Comparison of ENCODE assay signal across 13 mouse cellular contexts in the genomic region with DNA sequence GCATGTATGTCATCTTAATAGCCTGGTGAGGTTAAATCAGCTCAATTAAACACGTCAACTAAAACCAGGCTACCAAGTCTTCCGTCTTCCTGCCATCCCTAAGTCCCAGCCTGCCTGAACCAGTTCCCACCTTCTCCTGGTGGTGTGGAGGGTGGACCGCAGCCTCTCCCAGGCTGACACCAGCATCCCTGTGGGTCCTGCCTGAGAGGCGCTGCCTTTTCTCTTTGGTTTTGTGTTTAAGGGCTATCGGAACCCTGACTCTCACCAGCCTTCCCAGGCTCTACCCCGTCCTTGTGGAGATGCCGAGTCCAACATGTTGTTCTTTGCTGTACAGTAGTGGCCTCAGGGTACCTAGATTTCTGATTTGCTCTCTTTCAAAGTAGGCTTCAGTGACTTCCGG. TPM values are rescaled to one million over a fixed set of nuclear protein-coding genes. Genes with fewer than 3 reads are reported as not detected.
DNase-seq lines count a peak whose midpoint lies in the region; ATAC-seq and TF ChIP-seq lines count a peak whose summit lies in the region.
"Had no signal": no experiment of that assay in that cellular context is flagged by ENCODE, and none has a peak within 500 bp of the region (broad histone marks: within the 10 kb centered on the region; RNA-seq: fewer than 3 reads in every experiment).

No protein-coding gene starts in this region.

- WGBS in kidney, embryonic 16.5 days: 69% methylated on average over 8 of the region's 8 CpGs
- WGBS in forebrain, embryonic 15.5 days: 79% methylated on average over 8 of the region's 8 CpGs
- 50% methylated on average over 8 of the region's 8 CpGs for WGBS in midbrain, embryonic 10.5 days
- WGBS in neural tube, embryonic 14.5 days: 22% methylated on average over 8 of the region's 8 CpGs
- WGBS in intestine, postnatal 0 days: 92% methylated on average over 8 of the region's 8 CpGs

- H3K4me3 ChIP-seq in kidney, embryonic 16.5 days (ENCODE audit: low read length): no peak overlapping the region
- no peak overlapping the region for H3K4me3 ChIP-seq in forebrain, embryonic 15.5 days
- H3K4me3 ChIP-seq in midbrain, embryonic 10.5 days: peak overlapping the region; percentile 22; the same call in 1 of the 2 replicates
- no peak overlapping the region for H3K4me3 ChIP-seq in neural tube, embryonic 14.5 days (ENCODE audit: low read depth, low read length)
- H3K4me3 ChIP-seq in intestine, postnatal 0 days (ENCODE audit: low read depth, low read length): no peak overlapping the region

- ATAC-seq in kidney, embryonic 16.5 days (ENCODE audit: low FRiP score, low TSS enrichment): no peak
- ATAC-seq in forebrain, embryonic 15.5 days (replicated peaks): no peak
- peak; percentile 26; the same call in 1 of the 2 replicates for ATAC-seq in neural tube, embryonic 14.5 days (ENCODE audit: low read depth)
- ATAC-seq in intestine, postnatal 0 days: no peak
- ATAC-seq: liver, postnatal 0 days had no signal

- H3K9ac ChIP-seq in kidney, embryonic 16.5 days (replicated peaks; ENCODE audit: low read length): no peak overlapping the region
- H3K9ac ChIP-seq in forebrain, embryonic 15.5 days (replicated peaks): no peak overlapping the region
- no peak overlapping the region for H3K9ac ChIP-seq in neural tube, embryonic 14.5 days (replicated peaks; ENCODE audit: low read depth, low read length)
- no peak overlapping the region for H3K9ac ChIP-seq in intestine, postnatal 0 days (ENCODE audit: low read depth, low read length)
- H3K9ac ChIP-seq: liver, postnatal 0 days had no signal

- H3K36me3 ChIP-seq in kidney, embryonic 16.5 days (ENCODE audit: insufficient read depth, low read length): peaks cover 13% of the 10 kb centered on the region
- H3K36me3 ChIP-seq in forebrain, embryonic 15.5 days: peaks cover 13% of the 10 kb centered on the region; the same call in 1 of the 2 replicates
- H3K36me3 ChIP-seq in midbrain, embryonic 10.5 days: peaks cover 28% of the 10 kb centered on the region
- no peaks in the 10 kb centered on the region for H3K36me3 ChIP-seq in neural tube, embryonic 14.5 days (ENCODE audit: control insufficient read depth, insufficient read depth, low read length)
- H3K36me3 ChIP-seq in intestine, postnatal 0 days (ENCODE audit: control insufficient read depth, insufficient read depth): peaks cover 20% of the 10 kb centered on the region

- no peaks in the 10 kb centered on the region for H3K9me3 ChIP-seq in kidney, embryonic 16.5 days (ENCODE audit: low read length)
- no peaks in the 10 kb centered on the region for H3K9me3 ChIP-seq in forebrain, embryonic 15.5 days
- H3K9me3 ChIP-seq in midbrain, embryonic 10.5 days (replicated peaks): no peaks in the 10 kb centered on the region
- H3K9me3 ChIP-seq in neural tube, embryonic 14.5 days (ENCODE audit: control insufficient read depth, low read length): no peaks in the 10 kb centered on the region
- H3K9me3 ChIP-seq in intestine, postnatal 0 days (ENCODE audit: control insufficient read depth): no peaks in the 10 kb centered on the region

- no peaks in the 10 kb centered on the region for H3K27me3 ChIP-seq in kidney, embryonic 16.5 days (ENCODE audit: insufficient read depth, low read length)
- no peaks in the 10 kb centered on the region; the same call in 1 of the 2 replicates for H3K27me3 ChIP-seq in forebrain, embryonic 15.5 days
- H3K27me3 ChIP-seq in midbrain, embryonic 10.5 days (ENCODE audit: low read depth, poor library complexity, severe bottlenecking): peaks cover 31% of the 10 kb centered on the region; the same call in 1 of the 2 replicates
- no peaks in the 10 kb centered on the region for H3K27me3 ChIP-seq in neural tube, embryonic 14.5 days (ENCODE audit: control insufficient read depth, insufficient read depth, low read length)
- H3K27me3 ChIP-seq in intestine, postnatal 0 days (replicated peaks; ENCODE audit: control insufficient read depth, insufficient read depth, low read length): no peaks in the 10 kb centered on the region

- no peak for DNase-seq in kidney, postnatal 10 days
- DNase-seq in midbrain, embryonic 10.5 days (ENCODE audit: low spot score): peak; percentile 57
- no peak for DNase-seq in right cerebral cortex, postnatal 36 days (ENCODE audit: low spot score in 2 of 2)
- no peak for DNase-seq in cerebellum, postnatal 36 days
- DNase-seq: gastrocnemius, postnatal 14 days; kidney, adult 18-20 months; liver, postnatal 0 days; thymus, adult 2 months had no signal

- peaks cover 14% of the 10 kb centered on the region for H3K4me1 ChIP-seq in kidney, embryonic 16.5 days (ENCODE audit: insufficient read depth, low read length)
- peaks cover 44% of the 10 kb centered on the region for H3K4me1 ChIP-seq in forebrain, embryonic 15.5 days
- H3K4me1 ChIP-seq in midbrain, embryonic 10.5 days: peaks cover 85% of the 10 kb centered on the region
- peaks cover 35% of the 10 kb centered on the region; the same call in 1 of the 2 replicates for H3K4me1 ChIP-seq in neural tube, embryonic 14.5 days (ENCODE audit: control insufficient read depth, insufficient read depth, low read length)
- no peaks in the 10 kb centered on the region for H3K4me1 ChIP-seq in intestine, postnatal 0 days (replicated peaks; ENCODE audit: control insufficient read depth, insufficient read depth, low read length)

- H3K4me2 ChIP-seq in kidney, embryonic 16.5 days (replicated peaks; ENCODE audit: low read depth, low read length): no peak overlapping the region
- no peak overlapping the region for H3K4me2 ChIP-seq in forebrain, embryonic 15.5 days (replicated peaks)
- H3K4me2 ChIP-seq in neural tube, embryonic 14.5 days (ENCODE audit: low read depth, low read length): no peak overlapping the region
- no peak overlapping the region for H3K4me2 ChIP-seq in intestine, postnatal 0 days (replicated peaks; ENCODE audit: low read depth)

- H3K27ac ChIP-seq in kidney, embryonic 16.5 days (ENCODE audit: low read length): peak overlapping the region; percentile 63
- peak overlapping the region; percentile 46 for H3K27ac ChIP-seq in forebrain, embryonic 15.5 days (replicated peaks)
- H3K27ac ChIP-seq in midbrain, embryonic 10.5 days (replicated peaks): peak overlapping the region; percentile 89
- H3K27ac ChIP-seq in neural tube, embryonic 14.5 days (ENCODE audit: low read depth, low read length): peak overlapping the region; percentile 45; the same call in 1 of the 2 replicates
- H3K27ac ChIP-seq in intestine, postnatal 0 days (ENCODE audit: low read depth, low read length): no peak overlapping the region

- no peak for TF ChIP-seq CTCF in intestine, postnatal 0 days (IDR thresholded peaks at IDR 0.05; ENCODE audit: low read depth)

RNA-seq across cellular contexts. Expression of a gene that starts 44.4 kb away (rescaled TPM):
- polyA plus RNA-seq in kidney, embryonic 16.5 days (2015; fragmentation: Nextera tagmentation; extraction: Ambion mirVana): 0.20 and 0.33 TPM in 2 replicates
- 7.1 and 8.4 TPM in 2 replicates for polyA plus RNA-seq in forebrain, embryonic 15.5 days (2015; fragmentation: Nextera tagmentation; extraction: Ambion mirVana)
- 61.8 and 70.6 TPM in 2 replicates for polyA plus RNA-seq in midbrain, embryonic 10.5 days (2016; fragmentation: Nextera tagmentation; extraction: Ambion mirVana)
- 23.2 and 24.5 TPM in 2 replicates for polyA plus RNA-seq in neural tube, embryonic 14.5 days (2014; fragmentation: Nextera tagmentation; extraction: Ambion mirVana)
- not detected in 2 replicates for polyA plus RNA-seq in intestine, postnatal 0 days (2015; fragmentation: Nextera tagmentation; extraction: Ambion mirVana)
- polyA plus RNA-seq: C2C12; liver, postnatal 0 days had no signal
